Mouse (Mus musculus) embryonic facial prominence, embryonic 14.5 days (tissue): ENCODE data around the gene Ror1. TPM values are rescaled to one million over a fixed set of nuclear protein-coding genes. Genes with fewer than 3 reads are reported as not detected.
A peak's percentile ranks its signal among the peaks of the same experiment; 100 is the strongest.

Experiments used
- ATAC-seq: fragments of 200-750 bp; cut with Nextera tagmentation; 2 replicates; pipeline ENCODE4 v1.8.0; 2017; ENCODE audit warnings: low read depth, moderate number of reproducible peaks, moderate TSS enrichment
- DNase-seq: peaks from one replicate; pipeline ENCODE4 v3.0.0-alpha.2; 2015; ENCODE audit warnings: low spot score
- H3K27ac ChIP-seq: fragments of 300-500 bp; sonication (generic); replicated peaks from 2 replicates; pipeline ENCODE4 v1.5.1; 2014; ENCODE audit warnings: low read depth, mild to moderate bottlenecking, low read length, moderate library complexity
- H3K27me3 ChIP-seq: fragments of 300-500 bp; sonication (generic); replicated peaks from 2 replicates; pipeline ENCODE4 v1.6.1; 2014; ENCODE audit warnings: low read length; ENCODE audit not compliant: control insufficient read depth, insufficient read depth
- H3K36me3 ChIP-seq: fragments of 300-500 bp; sonication (generic); 2 replicates; pipeline ENCODE4 v1.6.1; 2014; ENCODE audit warnings: low read length, mixed read lengths; ENCODE audit not compliant: control insufficient read depth, insufficient read depth
- H3K4me1 ChIP-seq: fragments of 300-500 bp; sonication (generic); 2 replicates; pipeline ENCODE4 v1.6.1; 2014; ENCODE audit warnings: antibody characterized with exemption, low read length; ENCODE audit not compliant: control insufficient read depth, insufficient read depth
- H3K4me2 ChIP-seq: fragments of 300-500 bp; sonication (generic); 2 replicates; pipeline ENCODE4 v1.6.1; 2014; ENCODE audit warnings: low read depth, mild to moderate bottlenecking, low read length, moderate library complexity, mixed read lengths
- H3K4me3 ChIP-seq: fragments of 300-500 bp; sonication (generic); 2 replicates; pipeline ENCODE4 v1.5.1; 2014; ENCODE audit warnings: low read depth, mild to moderate bottlenecking, low read length
- H3K9ac ChIP-seq: fragments of 300-500 bp; sonication (generic); 2 replicates; pipeline ENCODE4 v1.6.1; 2014; ENCODE audit warnings: low read depth, mild to moderate bottlenecking, low read length, moderate library complexity, mixed read lengths
- H3K9me3 ChIP-seq: fragments of 300-500 bp; sonication (generic); 2 replicates; pipeline ENCODE4 v1.6.1; 2016; ENCODE audit warnings: low read length; ENCODE audit not compliant: control insufficient read depth
- WGBS: fragments of 180-500 bp; shearing (Covaris S2); extraction: QIAGEN DNeasy Blood & Tissue Kit; methylation state at CpG from one replicate; pipeline ENCODE4 v1.1.7; 2014; 5-methylcytosine and 5-hydroxymethylcytosine counted together
- polyA plus RNA-seq: library from polyadenylated mRNA; unstranded; fragments of >200 nt; fragmentation: Nextera tagmentation; extraction: Ambion mirVana; gene quantifications from 2 replicates; pipeline ENCODE4 v1.2.1, GENCODE M21; 2014

The Ror1 gene
- polyA plus RNA-seq, 1 experiment from 2014 or later = 10.2 TPM

GRCm38 (mm10) chr4:100101844-100102243 is 6.3 kb downstream of the Ror1 start:
- H3K36me3 ChIP-seq = no peaks in the 10 kb centered on the region
- DNase-seq (no peak), ATAC-seq (no peak)
- H3K4me3 ChIP-seq = no peak overlapping the region
- no peaks in the 10 kb centered on the region for H3K9me3 ChIP-seq
- 50% methylated on average over 5 of the region's 5 CpGs for WGBS
- peak overlapping the region; percentile 35; the same call in 1 of the 2 replicates for H3K27ac ChIP-seq
- peaks cover 51% of the 10 kb centered on the region for H3K4me1 ChIP-seq
- H3K27me3 ChIP-seq = no peaks in the 10 kb centered on the region
- no peak overlapping the region for H3K9ac ChIP-seq
- H3K4me2 ChIP-seq = peak overlapping the region; percentile 16; the same call in 1 of the 2 replicates

GRCm38 (mm10) chr4:100104241-100104640 is 8.7 kb downstream of the Ror1 start:
- Histone ChIP-seq H3K27me3 (no peaks in the 10 kb centered on the region), H3K27ac (no peak overlapping the region), H3K4me2 (no peak overlapping the region), H3K4me3 (no peak overlapping the region), H3K9me3 (no peaks in the 10 kb centered on the region), H3K9ac (no peak overlapping the region), H3K36me3 (no peaks in the 10 kb centered on the region), H3K4me1 (peaks cover 41% of the 10 kb centered on the region)
- DNase-seq (no peak), ATAC-seq (no peak)
- 74% methylated on average over 1 of the region's 1 CpGs for WGBS

- Histone ChIP-seq H3K27ac (no peak overlapping the region), H3K9me3 (no peaks in the 10 kb centered on the region), H3K36me3 (no peaks in the 10 kb centered on the region), H3K27me3 (no peaks in the 10 kb centered on the region), H3K4me1 (peaks cover 21% of the 10 kb centered on the region), H3K4me2 (no peak overlapping the region), H3K4me3 (no peak overlapping the region), H3K9ac (no peak overlapping the region)
- 76% methylated on average over 9 of the region's 9 CpGs for WGBS
- DNase-seq = no peak
- ATAC-seq = no peak
Observed at GRCm38 (mm10) chr4:100107593-100107992, 12.0 kb downstream of the Ror1 start.

GRCm38 (mm10) chr4:100108551-100108950 is 13.0 kb downstream of the Ror1 start:
- ATAC-seq (no peak), DNase-seq (no peak)
- no peaks in the 10 kb centered on the region for H3K36me3 ChIP-seq
- WGBS = 93% methylated on average over 4 of the region's 4 CpGs
- H3K27me3 ChIP-seq = no peaks in the 10 kb centered on the region
- no peak overlapping the region for H3K4me2 ChIP-seq
- H3K27ac ChIP-seq = no peak overlapping the region
- no peak overlapping the region for H3K4me3 ChIP-seq
- H3K4me1 ChIP-seq = peaks cover 16% of the 10 kb centered on the region
- no peak overlapping the region for H3K9ac ChIP-seq
- H3K9me3 ChIP-seq = no peaks in the 10 kb centered on the region

GRCm38 (mm10) chr4:100114148-100114547 is 18.6 kb downstream of the Ror1 start:
- DNase-seq (no peak), ATAC-seq (no peak)
- H3K36me3 ChIP-seq = no peaks in the 10 kb centered on the region
- H3K27ac ChIP-seq = no peak overlapping the region
- no peaks in the 10 kb centered on the region for H3K27me3 ChIP-seq
- H3K9me3 ChIP-seq = no peaks in the 10 kb centered on the region
- H3K4me2 ChIP-seq = no peak overlapping the region
- H3K9ac ChIP-seq = no peak overlapping the region
- no peak overlapping the region for H3K4me3 ChIP-seq
- H3K4me1 ChIP-seq = peaks cover 3% of the 10 kb centered on the region; the same call in 1 of the 2 replicates

- Histone ChIP-seq H3K36me3 (no peaks in the 10 kb centered on the region), H3K4me2 (no peak overlapping the region), H3K9me3 (no peaks in the 10 kb centered on the region), H3K4me1 (peaks cover 3% of the 10 kb centered on the region; the same call in 1 of the 2 replicates), H3K27me3 (no peaks in the 10 kb centered on the region), H3K9ac (no peak overlapping the region), H3K4me3 (no peak overlapping the region), H3K27ac (no peak overlapping the region)
- no peak for DNase-seq
- 94% methylated on average over 3 of the region's 3 CpGs for WGBS
- ATAC-seq = no peak
Observed at GRCm38 (mm10) chr4:100116366-100116765, 20.8 kb downstream of the Ror1 start.

GRCm38 (mm10) chr4:100118676-100119075 is 23.1 kb downstream of the Ror1 start:
- ATAC-seq (no peak), DNase-seq (no peak)

GRCm38 (mm10) chr4:100119431-100119830 is 23.8 kb downstream of the Ror1 start:
- no peaks in the 10 kb centered on the region for H3K36me3 ChIP-seq
- H3K9ac ChIP-seq = no peak overlapping the region
- no peaks in the 10 kb centered on the region for H3K9me3 ChIP-seq
- WGBS = 77% methylated on average over 1 of the region's 1 CpGs
- ATAC-seq (no peak), DNase-seq (no peak)
- H3K27me3 ChIP-seq = no peaks in the 10 kb centered on the region
- H3K4me1 ChIP-seq = no peaks in the 10 kb centered on the region
- no peak overlapping the region for H3K4me3 ChIP-seq
- no peak overlapping the region for H3K27ac ChIP-seq
- H3K4me2 ChIP-seq = no peak overlapping the region

More at GRCm38 (mm10) chr4:100118676-100119075, 23.1 kb downstream of the Ror1 start:
- H3K4me2 ChIP-seq = no peak overlapping the region
- H3K36me3 ChIP-seq = no peaks in the 10 kb centered on the region
- H3K4me1 ChIP-seq = no peaks in the 10 kb centered on the region
- no peaks in the 10 kb centered on the region for H3K9me3 ChIP-seq
- no peak overlapping the region for H3K4me3 ChIP-seq
- WGBS = 32% methylated on average over 4 of the region's 4 CpGs
- no peak overlapping the region for H3K27ac ChIP-seq
- H3K27me3 ChIP-seq = no peaks in the 10 kb centered on the region
- H3K9ac ChIP-seq = no peak overlapping the region

GRCm38 (mm10) chr4:100120547-100120946 is 25.0 kb downstream of the Ror1 start:
- WGBS = 88% methylated on average over 5 of the region's 5 CpGs
- no peak overlapping the region for H3K4me2 ChIP-seq
- no peaks in the 10 kb centered on the region for H3K36me3 ChIP-seq
- no peaks in the 10 kb centered on the region for H3K4me1 ChIP-seq
- H3K4me3 ChIP-seq = no peak overlapping the region
- DNase-seq = no peak
- H3K27ac ChIP-seq = no peak overlapping the region
- no peaks in the 10 kb centered on the region for H3K9me3 ChIP-seq
- H3K9ac ChIP-seq = no peak overlapping the region
- no peak for ATAC-seq
- no peaks in the 10 kb centered on the region for H3K27me3 ChIP-seq
